Mouse (Mus musculus) bone marrow, adult 2 months (tissue): ENCODE results near the gene Prr5. TPM values are rescaled to one million over a fixed set of nuclear protein-coding genes. Genes with fewer than 3 reads are reported as not detected.

ENCODE experiments used
- H3K27ac ChIP-seq: fragments of 200-500 bp; 2 replicates; pipeline ENCODE4 v1.5.1; 2012; ENCODE audit warnings: low read depth, mild to moderate bottlenecking, control low read depth, inconsistent platforms, low read length; ENCODE audit not compliant: control insufficient read depth, poor library complexity, insufficient read depth
- H3K4me1 ChIP-seq: fragments of 200-500 bp; 2 replicates; pipeline ENCODE4 v1.6.1; 2011; ENCODE audit warnings: low read length; ENCODE audit not compliant: control insufficient read depth, insufficient read depth
- H3K4me3 ChIP-seq: fragments of 200-500 bp; replicated peaks from 2 replicates; pipeline ENCODE3; 2011; ENCODE audit warnings: mild to moderate bottlenecking, low read depth, low read length, control low read depth; ENCODE audit not compliant: control insufficient read depth
- CTCF ChIP-seq: fragments of 200-500 bp; IDR thresholded peaks from 2 replicates; pipeline ENCODE4 v1.5.1; 2011; ENCODE audit warnings: low read length, control low read depth; ENCODE audit not compliant: control insufficient read depth, insufficient read depth
- POLR2A ChIP-seq: fragments of 200-500 bp; IDR thresholded peaks from 2 replicates; pipeline ENCODE4 v1.6.1; 2011; ENCODE audit warnings: low read depth, mild to moderate bottlenecking, control low read depth, low read length, borderline replicate concordance; ENCODE audit not compliant: control insufficient read depth
- WGBS: fragments of 180-500 bp; shearing (Covaris S2); methylation state at CpG from one replicate; pipeline ENCODE4 v1.1.7; 2018; 5-methylcytosine and 5-hydroxymethylcytosine counted together
- polyA plus RNA-seq: library from polyadenylated mRNA; stranded (reverse); fragments of >200 nt; gene quantifications from 2 replicates; pipeline ENCODE4 v1.2.4, GENCODE M21; 2011; ENCODE audit warnings: low replicate concordance; ENCODE audit not compliant: missing spikeins, insufficient read depth, insufficient read length

Prr5 gene
- polyA plus RNA-seq, 1 experiment, result 8.8 TPM

GRCm38 (mm10) chr15:84680545-84681454 lies 11.4 kb downstream of the Prr5 start:
- H3K27ac ChIP-seq, result peak overlapping the region; percentile 44
- peak overlapping the region; percentile 55 for H3K4me3 ChIP-seq
- under 1% methylated on average over 75 of the region's 77 CpGs for WGBS
- peaks cover 5% of the 10 kb centered on the region for H3K4me1 ChIP-seq
- peak; percentile 22; the same call in 1 of the 2 replicates for TF ChIP-seq POLR2A
- TF ChIP-seq CTCF, result no peak

- Histone ChIP-seq H3K4me1 (peaks cover 5% of the 10 kb centered on the region), H3K27ac (no peak overlapping the region), H3K4me3 (peak overlapping the region; percentile 55)
- under 1% methylated on average over 31 of the region's 31 CpGs for WGBS
- TF ChIP-seq CTCF (no peak), POLR2A (no peak)
Measured at GRCm38 (mm10) chr15:84681455-84682193, 12.2 kb downstream of the Prr5 start.

- 73% methylated on average over 3 of the region's 3 CpGs for WGBS
- TF ChIP-seq POLR2A (no peak), CTCF (no peak)
- peaks cover 5% of the 10 kb centered on the region for H3K4me1 ChIP-seq
- 0 out of 2 replicates have a peak overlapping the region, but pooled peaks have one; percentile 31 for H3K27ac ChIP-seq
- peak overlapping the region; percentile 53 for H3K4me3 ChIP-seq
Measured at GRCm38 (mm10) chr15:84682206-84682605, 12.8 kb downstream of the Prr5 start.

- H3K4me3 ChIP-seq, result no peak overlapping the region
- no peak for TF ChIP-seq POLR2A
- TF ChIP-seq CTCF, result no peak
- WGBS, result 82% methylated on average over 5 of the region's 5 CpGs
- H3K27ac ChIP-seq, result no peak overlapping the region
- H3K4me1 ChIP-seq, result peaks cover 5% of the 10 kb centered on the region
Measured at GRCm38 (mm10) chr15:84682821-84683220, 13.4 kb downstream of the Prr5 start.

GRCm38 (mm10) chr15:84684520-84684919 lies 15.1 kb downstream of the Prr5 start:
- Histone ChIP-seq H3K27ac (peak overlapping the region; percentile 61), H3K4me3 (no peak overlapping the region), H3K4me1 (peaks cover 5% of the 10 kb centered on the region)
- 55% methylated on average over 5 of the region's 5 CpGs for WGBS
- TF ChIP-seq CTCF, result no peak
- no peak for TF ChIP-seq POLR2A

GRCm38 (mm10) chr15:84685417-84685816 lies 16.0 kb downstream of the Prr5 start:
- H3K4me1 ChIP-seq, result peaks cover 5% of the 10 kb centered on the region
- no peak overlapping the region for H3K4me3 ChIP-seq
- 3% methylated on average over 3 of the region's 3 CpGs for WGBS
- peak overlapping the region; percentile 74 for H3K27ac ChIP-seq
- no peak for TF ChIP-seq CTCF
- no peak for TF ChIP-seq POLR2A

GRCm38 (mm10) chr15:84687904-84688303 lies 18.5 kb downstream of the Prr5 start:
- peaks cover 5% of the 10 kb centered on the region for H3K4me1 ChIP-seq
- no peak overlapping the region for H3K4me3 ChIP-seq
- WGBS, result 88% methylated on average over 14 of the region's 14 CpGs
- no peak overlapping the region for H3K27ac ChIP-seq
- no peak for TF ChIP-seq CTCF
- TF ChIP-seq POLR2A, result no peak

- Histone ChIP-seq H3K27ac (no peak overlapping the region), H3K4me3 (no peak overlapping the region), H3K4me1 (peaks cover 2% of the 10 kb centered on the region)
- 87% methylated on average over 6 of the region's 6 CpGs for WGBS
- TF ChIP-seq POLR2A, result no peak
- no peak for TF ChIP-seq CTCF
Measured at GRCm38 (mm10) chr15:84689356-84689755, 19.9 kb downstream of the Prr5 start.
